Mouse (Mus musculus) embryonic facial prominence, embryonic 10.5 days (tissue): Measurements from ENCODE around the gene Tnfrsf9. TPM values are rescaled to one million over a fixed set of nuclear protein-coding genes. Genes with fewer than 3 reads are reported as not detected.

Experiments
- DNase-seq: peaks from one replicate; pipeline ENCODE4 v3.0.0-alpha.2; 2017; ENCODE audit warnings: low spot score
- H3K27ac ChIP-seq: fragments of 300-500 bp; sonication (generic); replicated peaks from 2 replicates; pipeline ENCODE4 v1.5.1; 2016; ENCODE audit warnings: mild to moderate bottlenecking
- H3K27me3 ChIP-seq: fragments of 300-500 bp; sonication (generic); replicated peaks from 2 replicates; pipeline ENCODE4 v1.6.1; 2016; ENCODE audit warnings: low read depth, mild to moderate bottlenecking; ENCODE audit not compliant: poor library complexity, severe bottlenecking
- H3K36me3 ChIP-seq: fragments of 300-500 bp; sonication (generic); replicated peaks from 2 replicates; pipeline ENCODE4 v1.6.1; 2016; ENCODE audit warnings: mild to moderate bottlenecking, moderate library complexity
- H3K4me1 ChIP-seq: fragments of 300-500 bp; sonication (generic); 2 replicates; pipeline ENCODE4 v1.6.1; 2016
- H3K4me3 ChIP-seq: fragments of 300-500 bp; sonication (generic); 2 replicates; pipeline ENCODE4 v1.5.1; 2016; ENCODE audit warnings: mild to moderate bottlenecking, moderate library complexity
- H3K9me3 ChIP-seq: fragments of 300-500 bp; sonication (generic); 2 replicates; pipeline ENCODE4 v1.6.1; 2016; ENCODE audit warnings: mild to moderate bottlenecking
- WGBS: fragments of 180-500 bp; shearing (Covaris S2); methylation state at CpG from one replicate; pipeline ENCODE4 v1.1.7; 2016; 5-methylcytosine and 5-hydroxymethylcytosine counted together
- polyA plus RNA-seq: library from polyadenylated mRNA; unstranded; fragments of >200 nt; fragmentation: Nextera tagmentation; extraction: Ambion mirVana; gene quantifications from 2 replicates; pipeline ENCODE4 v1.2.1, GENCODE M21; 2016

Tnfrsf9 gene
- polyA plus RNA-seq, 1 experiment from 2014 or later = 0.69 TPM

DNA sequence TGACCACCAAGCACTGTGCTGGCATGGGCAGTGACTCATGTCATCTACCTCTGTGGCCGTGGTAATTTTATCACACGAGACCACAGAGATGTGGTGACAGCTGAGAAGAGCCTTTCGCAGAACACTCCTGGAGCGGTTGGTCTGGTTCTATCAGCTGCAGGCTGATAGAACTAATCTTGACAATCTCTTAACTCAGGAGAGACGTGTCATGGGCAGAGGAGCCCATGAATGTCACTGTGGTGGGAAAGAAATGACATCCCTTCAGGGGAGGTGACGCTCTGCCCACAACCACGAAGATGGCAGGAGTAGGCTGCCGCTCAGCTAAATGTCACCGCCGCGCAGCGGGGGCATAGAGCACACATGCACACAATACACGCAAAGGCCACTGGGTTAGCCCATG, 9.9 kb downstream of the Tnfrsf9 start:
- H3K27ac ChIP-seq = no peak overlapping the region
- H3K4me3 ChIP-seq = no peak overlapping the region
- H3K4me1 ChIP-seq = peaks cover 18% of the 10 kb centered on the region
- 86% methylated on average over 13 of the region's 13 CpGs for WGBS
- no peaks in the 10 kb centered on the region for H3K27me3 ChIP-seq
- H3K9me3 ChIP-seq = no peaks in the 10 kb centered on the region
- DNase-seq = no peak
- no peaks in the 10 kb centered on the region for H3K36me3 ChIP-seq

DNA sequence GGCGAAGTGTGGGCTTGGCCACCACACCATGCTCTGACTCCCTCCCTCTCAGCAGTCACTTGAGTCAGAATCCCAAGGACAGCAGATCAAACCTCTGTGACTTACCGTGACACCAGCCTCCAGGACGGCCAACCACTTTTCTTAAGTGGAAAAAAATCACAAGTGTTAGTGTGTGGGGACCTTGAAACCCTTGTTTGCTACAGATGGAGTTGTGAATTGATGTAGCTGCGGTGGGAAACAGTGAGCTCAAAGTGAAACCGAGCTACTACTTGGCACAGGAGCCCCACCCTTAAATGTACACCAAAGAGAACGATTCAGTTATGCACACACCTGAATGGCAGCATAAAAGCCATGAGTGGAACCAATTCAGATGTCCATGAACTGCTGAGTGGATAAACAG, 10.6 kb downstream of the Tnfrsf9 start:
- no peaks in the 10 kb centered on the region for H3K36me3 ChIP-seq
- no peaks in the 10 kb centered on the region for H3K27me3 ChIP-seq
- WGBS = 88% methylated on average over 6 of the region's 6 CpGs
- no peak overlapping the region for H3K27ac ChIP-seq
- no peak overlapping the region for H3K4me3 ChIP-seq
- peaks cover 18% of the 10 kb centered on the region for H3K4me1 ChIP-seq
- no peaks in the 10 kb centered on the region for H3K9me3 ChIP-seq
- no peak for DNase-seq

DNA sequence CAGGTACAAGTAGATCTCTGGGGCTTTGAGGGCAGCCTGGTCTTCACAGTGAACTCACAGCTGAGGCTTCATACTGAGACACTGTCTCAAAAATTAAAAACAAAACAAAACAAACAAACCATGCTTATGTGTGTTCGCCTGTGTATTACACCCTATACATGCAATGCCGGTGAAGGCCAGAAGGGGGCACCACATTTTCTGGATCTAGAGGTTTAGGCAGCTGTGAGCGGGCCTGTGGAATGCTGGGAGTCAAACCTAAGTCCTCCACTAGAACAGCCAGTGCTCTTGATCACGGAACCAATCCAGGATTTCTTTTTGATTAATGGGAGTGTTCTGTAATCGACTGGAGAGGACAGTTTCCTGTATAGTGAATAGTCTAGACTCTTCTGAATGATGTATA, 11.6 kb downstream of the Tnfrsf9 start:
- Histone ChIP-seq H3K4me3 (no peak overlapping the region), H3K36me3 (no peaks in the 10 kb centered on the region), H3K9me3 (no peaks in the 10 kb centered on the region), H3K27me3 (no peaks in the 10 kb centered on the region), H3K4me1 (peaks cover 13% of the 10 kb centered on the region), H3K27ac (no peak overlapping the region)
- peak; percentile 56 for DNase-seq
- 53% methylated on average over 5 of the region's 5 CpGs for WGBS

DNA sequence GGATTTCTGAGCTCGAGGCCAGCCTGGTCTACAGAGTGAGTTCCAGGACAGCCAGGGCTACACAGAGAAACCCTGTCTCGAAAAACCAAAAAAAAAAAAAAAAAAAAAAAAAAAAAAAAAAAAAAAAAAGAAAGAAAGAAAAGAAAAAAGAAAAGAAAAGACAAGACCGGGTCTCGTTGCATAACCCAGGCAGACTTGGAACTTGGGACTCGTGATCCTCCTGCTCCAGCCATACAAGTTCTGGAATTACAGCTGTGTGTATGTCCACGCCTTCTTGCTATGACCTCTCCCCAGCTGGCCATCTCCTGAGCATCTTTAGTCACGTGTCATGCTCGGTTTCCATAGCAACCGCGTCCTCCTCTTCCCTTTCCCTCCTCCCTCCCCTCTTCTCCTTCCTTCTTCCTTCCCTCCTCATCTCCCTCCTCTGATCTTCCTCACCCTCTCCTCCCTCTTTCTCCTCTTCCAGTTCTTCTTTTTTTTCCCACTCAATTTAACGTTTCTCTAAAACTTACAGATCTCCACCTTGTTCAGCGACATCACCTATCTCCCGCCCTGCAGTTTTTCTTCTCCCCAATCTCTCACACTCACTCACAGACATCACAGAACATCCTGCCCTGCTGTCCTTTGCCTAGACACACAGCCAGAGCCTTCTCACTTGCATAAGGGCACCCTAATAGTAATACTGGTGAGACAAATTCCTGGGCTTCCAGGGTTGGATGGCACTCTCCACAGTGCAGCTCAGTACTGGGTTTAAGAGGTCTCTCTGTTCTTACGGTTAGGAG, 12.8 kb downstream of the Tnfrsf9 start:
- H3K27ac ChIP-seq = no peak overlapping the region
- no peaks in the 10 kb centered on the region for H3K36me3 ChIP-seq
- no peaks in the 10 kb centered on the region for H3K9me3 ChIP-seq
- H3K27me3 ChIP-seq = no peaks in the 10 kb centered on the region
- H3K4me3 ChIP-seq = no peak overlapping the region
- 57% methylated on average over 14 of the region's 14 CpGs for WGBS
- DNase-seq = peak; percentile 50
- H3K4me1 ChIP-seq = peaks cover 9% of the 10 kb centered on the region

DNA sequence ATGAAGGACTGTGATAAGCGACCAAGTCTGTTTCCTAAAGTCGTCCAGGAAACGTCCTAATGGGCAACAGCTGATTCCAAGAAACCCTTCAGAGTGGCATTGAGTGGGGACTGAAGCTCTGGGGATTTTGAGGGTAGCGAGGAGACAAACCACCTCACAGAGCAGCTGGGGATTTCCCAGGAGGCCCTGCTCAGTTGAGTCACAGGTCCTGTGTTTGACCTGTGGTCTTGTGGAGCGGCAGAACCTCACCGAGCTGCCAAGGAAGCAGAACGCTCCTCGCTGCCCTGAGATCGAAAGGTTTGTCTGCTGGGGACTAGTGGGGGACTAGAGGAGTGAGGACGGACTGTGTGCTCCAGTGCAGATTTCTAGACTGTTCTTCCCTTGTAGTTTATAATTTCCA, 13.4 kb downstream of the Tnfrsf9 start:
- H3K4me1 ChIP-seq = peaks cover 9% of the 10 kb centered on the region
- H3K27ac ChIP-seq = no peak overlapping the region
- 65% methylated on average over 10 of the region's 10 CpGs for WGBS
- no peaks in the 10 kb centered on the region for H3K27me3 ChIP-seq
- H3K36me3 ChIP-seq = no peaks in the 10 kb centered on the region
- H3K4me3 ChIP-seq = no peak overlapping the region
- no peak for DNase-seq
- no peaks in the 10 kb centered on the region for H3K9me3 ChIP-seq

DNA sequence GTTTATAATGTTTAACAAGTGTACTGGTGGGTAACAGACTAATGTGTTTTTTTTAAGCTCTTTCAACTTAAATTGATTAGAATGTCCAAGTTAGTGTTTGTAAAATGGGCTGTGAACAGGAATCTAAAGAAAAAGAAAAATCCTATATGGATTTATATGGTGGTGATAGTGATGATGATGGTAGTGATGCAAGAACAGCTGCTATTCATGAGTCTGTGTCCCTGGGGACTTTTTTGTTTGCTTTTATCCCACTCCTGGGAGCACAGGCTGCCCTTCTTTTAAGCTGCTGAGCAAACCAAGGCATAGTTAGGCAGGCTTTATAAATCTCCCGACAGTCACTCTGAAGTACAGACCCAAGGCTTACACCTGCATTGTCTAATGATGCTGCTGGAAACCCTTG, 19.1 kb downstream of the Tnfrsf9 start:
- no peak for DNase-seq
- H3K4me1 ChIP-seq = no peaks in the 10 kb centered on the region; the same call in 1 of the 2 replicates
- 74% methylated on average over 1 of the region's 1 CpGs for WGBS
- no peaks in the 10 kb centered on the region for H3K27me3 ChIP-seq
- no peak overlapping the region for H3K27ac ChIP-seq
- H3K4me3 ChIP-seq = no peak overlapping the region
- H3K36me3 ChIP-seq = no peaks in the 10 kb centered on the region
- no peaks in the 10 kb centered on the region for H3K9me3 ChIP-seq

DNA sequence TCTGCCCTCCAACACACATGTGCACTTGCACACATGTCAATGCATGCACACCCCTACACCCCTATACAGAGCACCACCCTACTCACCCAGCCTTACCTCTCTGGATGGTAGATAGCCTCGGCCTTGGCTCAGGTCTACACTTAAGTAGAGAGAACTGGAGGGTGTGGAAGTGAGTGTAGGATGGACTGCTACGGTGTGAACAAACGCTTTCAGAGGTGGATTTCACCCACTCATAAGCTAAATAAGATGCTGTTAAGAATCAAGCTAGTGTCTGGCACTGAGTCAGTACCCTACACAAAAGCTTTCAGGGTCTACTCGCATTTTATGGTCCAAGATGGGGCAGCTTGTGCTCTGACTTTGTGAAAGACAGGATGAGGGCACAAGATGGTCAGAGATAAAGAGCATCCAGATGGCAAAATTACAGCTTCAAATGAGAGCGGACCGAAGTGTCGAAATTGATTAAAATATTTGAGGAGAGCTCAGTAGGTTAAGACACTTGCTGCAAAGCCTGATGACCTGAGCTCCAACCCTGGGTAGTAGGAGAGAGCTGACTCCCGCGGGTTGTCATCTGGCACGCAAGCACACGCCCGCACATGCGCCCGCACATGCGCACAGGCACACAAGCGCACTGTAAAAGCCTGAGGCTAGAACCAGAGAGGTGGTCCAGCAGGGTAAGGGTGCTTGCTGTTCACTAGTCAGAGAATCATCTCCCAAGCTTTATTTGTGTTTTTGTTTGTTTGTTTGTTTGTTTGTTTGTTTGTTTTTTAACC, 23.1 kb downstream of the Tnfrsf9 start:
- WGBS = 73% methylated on average over 16 of the region's 16 CpGs
- DNase-seq = peak; percentile 29

GRCm38 (mm10) chr4:150938063-150938452, 23.7 kb downstream of the Tnfrsf9 start:
- H3K27me3 ChIP-seq = no peaks in the 10 kb centered on the region
- WGBS = 67% methylated on average over 14 of the region's 14 CpGs
- H3K4me1 ChIP-seq = no peaks in the 10 kb centered on the region; the same call in 1 of the 2 replicates
- H3K9me3 ChIP-seq = no peaks in the 10 kb centered on the region
- no peak overlapping the region for H3K4me3 ChIP-seq
- H3K36me3 ChIP-seq = no peaks in the 10 kb centered on the region
- no peak overlapping the region for H3K27ac ChIP-seq
- DNase-seq = no peak

More for the DNA sequence above, 23.1 kb downstream of the Tnfrsf9 start:
- Histone ChIP-seq H3K4me3 (no peak overlapping the region), H3K27me3 (no peaks in the 10 kb centered on the region), H3K4me1 (no peaks in the 10 kb centered on the region; the same call in 1 of the 2 replicates), H3K9me3 (no peaks in the 10 kb centered on the region), H3K36me3 (no peaks in the 10 kb centered on the region), H3K27ac (no peak overlapping the region)

- no peak overlapping the region for H3K27ac ChIP-seq
- H3K9me3 ChIP-seq = no peaks in the 10 kb centered on the region
- 60% methylated on average over 13 of the region's 13 CpGs for WGBS
- no peak for DNase-seq
- H3K4me1 ChIP-seq = no peaks in the 10 kb centered on the region; the same call in 1 of the 2 replicates
- no peak overlapping the region for H3K4me3 ChIP-seq
- H3K27me3 ChIP-seq = no peaks in the 10 kb centered on the region
- H3K36me3 ChIP-seq = no peaks in the 10 kb centered on the region
Measured at GRCm38 (mm10) chr4:150939991-150940651, 25.8 kb downstream of the Tnfrsf9 start.

GRCm38 (mm10) chr4:150944707-150945106, 30.3 kb downstream of the Tnfrsf9 start:
- H3K9me3 ChIP-seq = no peaks in the 10 kb centered on the region
- WGBS = 94% methylated on average over 7 of the region's 7 CpGs
- no peak overlapping the region for H3K27ac ChIP-seq
- no peak for DNase-seq
- no peaks in the 10 kb centered on the region for H3K27me3 ChIP-seq
- H3K36me3 ChIP-seq = no peaks in the 10 kb centered on the region
- no peaks in the 10 kb centered on the region for H3K4me1 ChIP-seq
- no peak overlapping the region for H3K4me3 ChIP-seq

- Histone ChIP-seq H3K4me1 (no peaks in the 10 kb centered on the region), H3K9me3 (no peaks in the 10 kb centered on the region), H3K36me3 (no peaks in the 10 kb centered on the region), H3K4me3 (no peak overlapping the region), H3K27ac (no peak overlapping the region), H3K27me3 (no peaks in the 10 kb centered on the region)
- no peak for DNase-seq
- 87% methylated on average over 10 of the region's 10 CpGs for WGBS
Measured at GRCm38 (mm10) chr4:150950972-150951371, 36.6 kb downstream of the Tnfrsf9 start.

DNA sequence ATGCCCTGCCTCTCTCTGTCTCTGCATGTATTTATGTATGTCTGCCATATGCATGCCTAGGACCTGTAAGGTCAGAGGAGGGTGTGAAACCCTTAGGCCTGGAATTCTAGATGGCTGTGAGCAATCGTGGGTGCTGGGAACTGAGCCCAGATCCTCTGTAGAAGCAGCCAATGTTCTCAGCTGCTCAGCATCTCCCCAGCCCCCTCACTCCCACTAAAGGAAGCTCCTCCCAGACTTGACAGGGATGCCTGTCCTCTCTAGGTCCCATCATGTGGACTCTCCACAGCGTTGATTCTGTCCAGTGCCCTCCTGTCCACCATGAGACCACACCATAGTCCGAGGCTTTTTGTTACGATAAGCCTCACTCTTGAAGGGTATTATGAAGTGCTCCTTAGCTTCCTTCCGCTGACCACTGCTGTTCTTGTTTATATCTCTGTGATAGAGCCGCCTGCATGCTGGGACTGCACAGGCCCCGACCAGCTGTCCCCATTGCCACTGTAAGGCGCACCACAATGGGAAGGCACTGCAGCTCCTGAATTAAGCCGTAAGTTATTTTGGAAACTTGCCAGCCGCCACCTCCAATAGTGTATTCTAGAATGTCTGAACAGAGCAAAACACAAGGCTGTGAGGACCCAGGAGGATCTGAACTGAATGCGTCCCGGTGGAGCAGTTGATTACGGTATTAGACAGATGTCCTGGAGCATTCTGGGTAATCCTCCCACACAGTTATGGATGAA, 42.2 kb downstream of the Tnfrsf9 start:
- Histone ChIP-seq H3K9me3 (no peaks in the 10 kb centered on the region), H3K27me3 (no peaks in the 10 kb centered on the region), H3K4me1 (no peaks in the 10 kb centered on the region), H3K36me3 (no peaks in the 10 kb centered on the region), H3K27ac (no peak overlapping the region), H3K4me3 (no peak overlapping the region)
- 86% methylated on average over 13 of the region's 13 CpGs for WGBS
- DNase-seq = no peak
